ENCODE assay signal across 11 mouse cellular contexts in the genomic region with DNA sequence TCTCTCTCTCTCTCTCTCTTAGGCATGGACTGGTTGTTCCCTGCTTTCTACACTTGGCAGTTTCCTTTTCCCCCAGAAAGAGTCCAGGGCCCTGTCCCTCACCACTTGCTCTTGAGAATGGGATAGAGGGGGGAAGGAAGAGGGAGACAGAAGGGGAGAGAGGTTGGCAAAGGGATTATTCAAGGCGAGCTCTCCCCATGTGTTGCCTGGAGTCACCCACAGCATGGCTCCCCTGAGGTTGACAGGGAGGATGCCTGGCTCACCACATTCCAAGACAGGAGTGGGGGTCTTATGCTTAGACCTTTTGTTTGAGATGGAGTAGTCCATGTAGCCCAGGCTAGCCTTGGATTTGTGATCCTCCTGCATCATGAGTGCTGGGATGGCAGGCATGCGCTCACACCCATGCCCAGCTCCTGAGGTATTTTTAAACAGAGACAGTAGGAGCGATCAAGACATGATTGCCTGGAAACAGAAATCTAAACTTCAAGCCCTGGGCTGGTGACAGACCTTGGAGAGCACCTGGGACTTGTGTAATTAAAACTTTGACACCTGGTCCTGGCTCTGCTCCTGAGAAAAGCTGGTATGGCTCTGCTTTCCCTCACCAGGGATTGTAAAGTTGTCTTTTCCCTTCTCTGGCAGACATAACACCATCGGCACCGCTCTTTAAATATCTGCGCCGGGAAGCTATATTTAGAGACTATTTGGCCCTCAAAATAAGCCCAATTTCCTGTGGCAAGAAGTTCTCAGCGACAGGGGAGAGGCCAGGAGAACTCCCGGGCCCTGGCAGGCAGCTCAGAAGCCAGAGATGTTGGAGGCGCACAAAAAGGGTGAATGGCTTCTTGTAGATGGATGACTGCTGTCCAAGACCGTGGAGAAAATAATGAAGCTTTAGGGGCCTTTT. TPM values are rescaled to one million over a fixed set of nuclear protein-coding genes. Genes with fewer than 3 reads are reported as not detected.
DNase-seq lines count a peak whose midpoint lies in the region; ATAC-seq and TF ChIP-seq lines count a peak whose summit lies in the region.
"Had no signal": no experiment of that assay in that cellular context is flagged by ENCODE, and none has a peak within 500 bp of the region (broad histone marks: within the 10 kb centered on the region; RNA-seq: fewer than 3 reads in every experiment).

No protein-coding gene starts in this region.

- H3K36me3 ChIP-seq in hindbrain, embryonic 15.5 days, result no peaks in the 10 kb centered on the region
- peaks cover 2% of the 10 kb centered on the region; the same call in 1 of the 2 replicates for H3K36me3 ChIP-seq in hindbrain, embryonic 10.5 days
- H3K36me3 ChIP-seq in heart, embryonic 10.5 days, result 0 out of 2 replicates have a peak, but pooled peaks cover 4% of the 10 kb centered on the region
- peaks cover 13% of the 10 kb centered on the region for H3K36me3 ChIP-seq in limb, embryonic 13.5 days

- H3K9ac ChIP-seq in hindbrain, embryonic 15.5 days, result no peak overlapping the region
- no peak overlapping the region for H3K9ac ChIP-seq in limb, embryonic 13.5 days
- H3K9ac ChIP-seq: forebrain, embryonic 13.5 days had no signal

- no peak for TF ChIP-seq POLR2A in cortical plate, adult 2 months (IDR thresholded peaks at IDR 0.05; ENCODE audit: extremely low read depth, insufficient read depth, low read length)

- H3K27me3 ChIP-seq in hindbrain, embryonic 15.5 days, result no peaks in the 10 kb centered on the region
- H3K27me3 ChIP-seq in hindbrain, embryonic 10.5 days (ENCODE audit: insufficient read depth, poor library complexity, severe bottlenecking), result no peaks in the 10 kb centered on the region
- H3K27me3 ChIP-seq in heart, embryonic 10.5 days (ENCODE audit: insufficient read depth, poor library complexity, severe bottlenecking), result no peaks in the 10 kb centered on the region
- H3K27me3 ChIP-seq in limb, embryonic 13.5 days, result no peaks in the 10 kb centered on the region
- H3K27me3 ChIP-seq: forebrain, embryonic 13.5 days had no signal

- 70% methylated on average over 11 of the region's 11 CpGs for WGBS in hindbrain, embryonic 15.5 days
- WGBS in hindbrain, embryonic 10.5 days, result 85% methylated on average over 11 of the region's 11 CpGs
- 44% methylated on average over 11 of the region's 11 CpGs for WGBS in heart, embryonic 10.5 days
- 48% methylated on average over 11 of the region's 11 CpGs for WGBS in limb, embryonic 13.5 days

- DNase-seq in hindbrain, embryonic 10.5 days (ENCODE audit: low spot score), result no peak
- no peak for DNase-seq in heart, embryonic 10.5 days (ENCODE audit: low spot score)
- no peak for DNase-seq in adrenal gland, adult 18-20 months (ENCODE audit: low spot score in 2 of 2)
- no peak for DNase-seq in adipocyte (ENCODE audit: low spot score)
- DNase-seq: thymus, postnatal 14 days had no signal

- H3K4me3 ChIP-seq in hindbrain, embryonic 15.5 days, result no peak overlapping the region
- H3K4me3 ChIP-seq in hindbrain, embryonic 10.5 days, result no peak overlapping the region
- H3K4me3 ChIP-seq in cortical plate, adult 2 months (ENCODE audit: insufficient read depth, low read length), result no peak overlapping the region
- 0 out of 2 replicates have a peak overlapping the region, but pooled peaks have one; percentile 16 for H3K4me3 ChIP-seq in heart, embryonic 10.5 days
- H3K4me3 ChIP-seq in limb, embryonic 13.5 days, result no peak overlapping the region
- H3K4me3 ChIP-seq: forebrain, embryonic 13.5 days had no signal

- no peaks in the 10 kb centered on the region for H3K9me3 ChIP-seq in hindbrain, embryonic 15.5 days
- H3K9me3 ChIP-seq in hindbrain, embryonic 10.5 days, result no peaks in the 10 kb centered on the region
- H3K9me3 ChIP-seq in heart, embryonic 10.5 days, result no peaks in the 10 kb centered on the region
- H3K9me3 ChIP-seq in limb, embryonic 13.5 days, result no peaks in the 10 kb centered on the region
- H3K9me3 ChIP-seq: forebrain, embryonic 13.5 days had no signal

- no peak for TF ChIP-seq CTCF in cortical plate, adult 2 months (IDR thresholded peaks at IDR 0.05; ENCODE audit: extremely low read depth, insufficient read depth, low read length)

- no peak overlapping the region for H3K4me2 ChIP-seq in hindbrain, embryonic 15.5 days
- peak overlapping the region; percentile 5; the same call in 1 of the 2 replicates for H3K4me2 ChIP-seq in limb, embryonic 13.5 days (replicated peaks)
- H3K4me2 ChIP-seq: forebrain, embryonic 13.5 days had no signal

- peaks cover 5% of the 10 kb centered on the region; the same call in 1 of the 2 replicates for H3K4me1 ChIP-seq in hindbrain, embryonic 15.5 days (replicated peaks)
- no peaks in the 10 kb centered on the region; the same call in none of the 2 replicates for H3K4me1 ChIP-seq in hindbrain, embryonic 10.5 days (replicated peaks)
- peaks cover 9% of the 10 kb centered on the region for H3K4me1 ChIP-seq in cortical plate, adult 2 months (ENCODE audit: control insufficient read depth, insufficient read depth, low read length)
- peaks cover 42% of the 10 kb centered on the region for H3K4me1 ChIP-seq in heart, embryonic 10.5 days
- H3K4me1 ChIP-seq in limb, embryonic 13.5 days, result peaks cover 18% of the 10 kb centered on the region
- H3K4me1 ChIP-seq: forebrain, embryonic 13.5 days had no signal

- H3K27ac ChIP-seq in hindbrain, embryonic 15.5 days (replicated peaks), result peak overlapping the region; percentile 38; the same call in 1 of the 2 replicates
- no peak overlapping the region for H3K27ac ChIP-seq in hindbrain, embryonic 10.5 days
- H3K27ac ChIP-seq in cortical plate, adult 2 months (ENCODE audit: insufficient read depth, low read length), result peak overlapping the region; percentile 56; the same call in 1 of the 2 replicates
- peak overlapping the region; percentile 87 for H3K27ac ChIP-seq in heart, embryonic 10.5 days
- peak overlapping the region; percentile 40 for H3K27ac ChIP-seq in limb, embryonic 13.5 days
- H3K27ac ChIP-seq: forebrain, embryonic 13.5 days had no signal

- ATAC-seq in hindbrain, embryonic 15.5 days (ENCODE audit: low FRiP score, low read depth), result no peak
- ATAC-seq in limb, embryonic 13.5 days (ENCODE audit: low FRiP score, low read depth), result 0 out of 2 replicates have a peak, but pooled peaks have one; percentile 15
- no peak for ATAC-seq in megakaryocyte-erythroid progenitor cell, adult 5-6 weeks (replicated peaks; ENCODE audit: low FRiP score, low TSS enrichment, poor library complexity, severe bottlenecking)
- ATAC-seq: forebrain, embryonic 13.5 days had no signal

RNA-seq across cellular contexts. Expression of a gene that starts 20.0 kb away (rescaled TPM):
- polyA plus RNA-seq in hindbrain, embryonic 15.5 days (2015; fragmentation: Nextera tagmentation; extraction: Ambion mirVana), result 39.1 and 39.7 TPM in 2 replicates
- polyA plus RNA-seq in hindbrain, embryonic 10.5 days (2016; fragmentation: Nextera tagmentation; extraction: Ambion mirVana), result 51.3 and 65.6 TPM in 2 replicates
- 29.1 and 30.0 TPM in 2 replicates for polyA plus RNA-seq in cortical plate, adult 2 months (2012; rRNA removed)
- polyA plus RNA-seq in heart, embryonic 10.5 days (2016; fragmentation: Nextera tagmentation; extraction: Ambion mirVana), result 41.7 and 45.7 TPM in 2 replicates
- polyA plus RNA-seq in limb, embryonic 13.5 days (2015; fragmentation: Nextera tagmentation; extraction: Ambion mirVana), result 41.3 and 48.5 TPM in 2 replicates
- total RNA-seq in megakaryocyte-erythroid progenitor cell, adult 5-6 weeks (2014; fragmentation: Nextera tagmentation), result 0.79 and 1.2 TPM in 2 replicates
- total RNA-seq in megakaryocyte-erythroid progenitor cell, adult 5-6 weeks (2017), result 0.19 and 0.23 TPM in 2 replicates
- total RNA-seq in adrenal gland, adult 18-20 months (2021), result 10 to 100 TPM; 19.7 to 24.4 TPM

RNA-seq across cellular contexts. Expression of a gene that starts 38.5 kb away (rescaled TPM):
- not detected in 2 replicates for polyA plus RNA-seq in hindbrain, embryonic 15.5 days (2015; fragmentation: Nextera tagmentation; extraction: Ambion mirVana)
- polyA plus RNA-seq in hindbrain, embryonic 10.5 days (2016; fragmentation: Nextera tagmentation; extraction: Ambion mirVana), result not detected in 2 replicates
- not detected in 2 replicates for polyA plus RNA-seq in cortical plate, adult 2 months (2012; rRNA removed)
- polyA plus RNA-seq in heart, embryonic 10.5 days (2016; fragmentation: Nextera tagmentation; extraction: Ambion mirVana), result not detected in 2 replicates
- polyA plus RNA-seq in limb, embryonic 13.5 days (2015; fragmentation: Nextera tagmentation; extraction: Ambion mirVana), result not detected in 2 replicates
- not detected in 2 replicates for total RNA-seq in megakaryocyte-erythroid progenitor cell, adult 5-6 weeks (2014; fragmentation: Nextera tagmentation)
- not detected in 2 replicates for total RNA-seq in megakaryocyte-erythroid progenitor cell, adult 5-6 weeks (2017)
- total RNA-seq in adrenal gland, adult 18-20 months (2021), result not detected
- total RNA-seq: layer of hippocampus, postnatal 14 days had no signal
- polyA plus RNA-seq: forebrain, embryonic 13.5 days had no signal

RNA-seq across cellular contexts. Expression of a gene that starts 47.9 kb away (rescaled TPM):
- polyA plus RNA-seq in hindbrain, embryonic 15.5 days (2015; fragmentation: Nextera tagmentation; extraction: Ambion mirVana), result 2.6 and 2.9 TPM in 2 replicates
- polyA plus RNA-seq in hindbrain, embryonic 10.5 days (2016; fragmentation: Nextera tagmentation; extraction: Ambion mirVana), result 1.1 and 1.9 TPM in 2 replicates
- 0.54 and 1.1 TPM in 2 replicates for polyA plus RNA-seq in cortical plate, adult 2 months (2012; rRNA removed)
- 0.23 TPM in 1 of 2 replicates, not detected in the other for polyA plus RNA-seq in heart, embryonic 10.5 days (2016; fragmentation: Nextera tagmentation; extraction: Ambion mirVana)
- polyA plus RNA-seq in limb, embryonic 13.5 days (2015; fragmentation: Nextera tagmentation; extraction: Ambion mirVana), result 1.3 and 1.4 TPM in 2 replicates
- total RNA-seq in megakaryocyte-erythroid progenitor cell, adult 5-6 weeks (2014; fragmentation: Nextera tagmentation), result not detected in 2 replicates
- not detected in 2 replicates for total RNA-seq in megakaryocyte-erythroid progenitor cell, adult 5-6 weeks (2017)
- total RNA-seq in adrenal gland, adult 18-20 months (2021), result 1 to 10 TPM in 1 of 2 experiments, not detected in 1; 2.1 TPM
